Mouse (Mus musculus): ENCODE data around the gene Col23a1.
"Not testable (repeated sequence)": the region's sequence is repeated elsewhere in the genome, so short reads cannot be mapped to it uniquely, and the experiment has no call there.

GRCm38 (mm10) chr11:51358981-51359380, 69.3 kb downstream of the Col23a1 start:
- TF ChIP-seq GATA1 (IDR thresholded peaks at IDR 0.05; ENCODE audit: borderline replicate concordance, low read length); CTCF (IDR thresholded peaks at IDR 0.05; ENCODE audit: low read depth, low read length); GATA2 (IDR thresholded peaks at IDR 0.05; ENCODE audit: borderline replicate concordance, low read depth, low read length): not testable (repeated sequence)
